Mouse (Mus musculus): Measurements from ENCODE around the gene Krr1.
A peak's percentile ranks its signal among the peaks of the same experiment; 100 is the strongest.
"Not testable (repeated sequence)": the region's sequence is repeated elsewhere in the genome, so short reads cannot be mapped to it uniquely, and the experiment has no call there.

Gene Krr1

DNA sequence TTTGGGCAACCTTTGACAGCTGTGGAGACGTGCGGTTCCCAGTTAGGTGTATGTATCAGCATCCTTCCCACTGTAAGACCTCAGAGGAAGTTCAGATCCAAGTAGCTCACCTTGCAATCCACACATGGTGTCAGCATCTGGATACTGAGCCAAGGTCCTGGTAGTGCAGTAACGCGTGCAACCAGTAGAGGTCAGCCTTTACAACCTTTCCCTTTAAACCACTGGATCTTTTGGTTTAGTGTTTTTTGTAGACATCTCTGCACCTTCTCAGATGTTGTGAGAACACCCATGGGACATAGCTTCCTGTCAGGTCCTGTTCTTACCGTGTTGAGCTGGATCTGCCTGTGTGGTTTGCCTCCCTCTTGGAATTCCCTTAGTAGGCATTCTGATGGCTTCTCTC is 5.1 kb downstream of the Krr1 start:
- DNase-seq (ENCODE audit: low read depth), result peak; percentile 47

DNA sequence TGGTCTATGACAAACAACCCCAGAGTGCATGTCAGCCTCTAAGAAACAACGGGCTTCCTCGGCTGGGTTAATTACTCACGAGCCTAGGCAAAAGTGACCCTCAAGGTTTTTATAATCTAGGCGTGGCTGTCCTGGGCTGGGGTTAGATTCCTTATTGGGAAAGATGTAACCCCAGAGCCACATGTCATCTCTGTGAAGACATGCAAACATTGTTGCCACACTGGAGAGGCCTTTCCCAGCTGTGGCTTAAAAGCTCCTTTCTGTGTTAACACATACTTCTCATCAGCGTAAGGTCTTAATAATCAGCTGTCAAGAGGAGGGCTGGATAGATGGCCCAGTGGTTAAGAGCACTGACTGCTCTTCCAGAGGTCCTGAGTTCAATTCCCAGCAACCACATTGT is 10.6 kb downstream of the Krr1 start:
- no peak for DNase-seq (ENCODE audit: low read depth)

DNA sequence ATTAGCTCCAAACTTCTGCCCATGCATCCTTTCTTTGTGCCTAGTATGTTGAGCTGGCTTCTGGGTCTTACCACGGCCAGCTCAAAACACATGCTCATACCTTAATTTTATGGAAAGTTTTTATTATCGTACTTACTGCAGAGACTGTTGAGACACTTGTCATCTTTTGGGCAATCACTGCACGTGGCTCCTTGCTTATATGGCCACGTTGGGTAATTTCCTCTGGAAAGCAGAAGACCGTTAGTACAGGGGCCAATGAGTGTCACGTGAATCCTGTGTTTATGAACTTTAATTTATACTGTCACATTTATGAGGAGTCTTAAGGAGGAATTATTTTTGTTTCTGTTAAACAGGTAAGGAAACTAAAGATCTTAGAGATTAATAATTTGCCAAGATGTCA is 14.0 kb downstream of the Krr1 start:
- no peak for DNase-seq (ENCODE audit: low read depth)

DNA sequence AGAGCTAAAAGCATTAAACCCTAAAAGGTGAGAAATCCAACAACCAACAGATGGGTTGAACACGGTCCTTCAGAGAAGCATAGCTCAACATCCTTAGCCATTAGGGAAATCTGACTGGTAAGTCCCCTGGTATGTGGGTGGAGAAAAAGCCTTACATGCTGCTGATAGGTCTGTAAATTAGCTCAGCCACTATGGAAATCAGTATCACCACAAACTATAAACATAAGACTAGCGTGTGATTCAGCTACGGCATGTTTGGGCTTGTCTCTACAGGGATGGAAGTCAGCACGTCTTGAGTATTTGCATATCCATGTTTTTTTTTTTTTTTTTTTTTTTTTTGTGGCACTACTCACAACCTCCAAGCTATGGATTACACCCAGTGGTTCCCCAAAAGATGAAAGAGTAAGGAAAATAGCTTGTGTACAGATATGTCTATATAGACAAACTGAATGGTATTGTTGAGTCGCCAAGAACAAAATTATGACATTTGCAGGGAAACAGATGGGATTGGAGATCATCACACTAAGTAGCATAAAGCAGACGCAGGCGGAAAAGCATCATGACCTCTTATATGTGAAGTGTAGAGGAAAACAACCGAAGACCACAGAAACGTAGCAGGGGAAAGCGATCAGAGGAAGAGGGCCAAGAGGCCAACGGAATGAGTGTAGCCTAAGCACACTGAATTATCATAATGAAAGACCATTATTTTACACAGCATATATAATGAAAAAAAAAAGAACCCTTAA is 23.5 kb downstream of the Krr1 start:
- DNase-seq (ENCODE audit: low read depth), result no peak

DNA sequence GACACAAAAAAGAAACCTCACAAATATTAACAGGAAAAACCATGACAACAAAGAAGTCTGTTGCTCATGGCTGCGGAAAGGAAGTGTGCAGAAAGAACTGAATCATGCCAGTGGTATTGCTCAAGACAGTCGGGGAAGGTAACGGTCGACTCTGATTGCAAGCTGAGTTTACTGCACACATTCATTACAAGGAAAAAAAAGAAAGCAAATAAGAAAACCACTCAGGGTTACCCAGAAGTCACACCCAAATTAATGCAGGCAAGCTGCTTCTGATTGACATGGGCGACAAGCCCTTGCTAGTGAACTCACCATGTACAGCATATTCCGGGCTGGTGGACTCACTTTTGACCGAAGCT is 24.1 kb downstream of the Krr1 start:
- no peak for DNase-seq (ENCODE audit: low read depth)

DNA sequence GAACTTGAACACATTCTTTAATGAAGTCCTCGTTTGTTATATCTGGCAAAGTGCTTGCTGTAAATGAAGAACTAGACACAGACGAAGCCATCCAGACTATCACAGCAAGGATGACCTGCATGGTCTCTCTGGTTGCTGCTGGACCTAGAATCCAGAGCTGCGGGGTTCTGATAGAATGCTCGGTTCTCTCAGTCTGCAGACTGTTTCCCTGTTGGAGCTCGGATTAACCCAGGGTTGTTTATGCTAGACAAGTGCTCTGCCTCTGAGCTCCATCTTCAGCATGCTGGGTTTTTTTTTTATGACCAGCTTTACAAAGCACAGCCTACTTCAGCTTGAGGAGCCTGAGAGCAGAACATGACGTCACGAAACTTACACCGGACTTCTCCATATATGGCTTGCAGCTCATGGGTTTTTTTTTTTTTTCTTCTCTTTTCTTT is 24.5 kb downstream of the Krr1 start:
- DNase-seq (ENCODE audit: low read depth), result no peak

DNA sequence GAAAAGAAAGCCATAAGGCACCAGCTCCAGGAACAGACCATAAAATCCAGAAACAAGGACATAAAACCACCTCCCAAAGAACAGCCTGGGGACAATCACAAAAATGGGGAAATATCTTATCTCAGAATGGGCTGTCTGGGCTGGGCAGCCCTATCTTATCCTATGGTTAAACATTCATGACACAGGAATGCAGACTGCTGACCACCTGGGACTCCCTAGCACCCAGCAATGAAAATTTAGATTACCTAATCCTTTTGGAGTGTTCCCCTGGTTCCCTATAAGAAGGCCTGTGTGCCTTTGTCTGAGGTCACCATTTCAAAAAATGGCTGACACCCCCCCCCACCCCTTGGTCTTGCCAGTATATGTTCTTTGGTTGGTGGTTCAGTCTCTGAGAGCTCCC is 25.2 kb downstream of the Krr1 start:
- DNase-seq (ENCODE audit: low read depth), result no peak

DNA sequence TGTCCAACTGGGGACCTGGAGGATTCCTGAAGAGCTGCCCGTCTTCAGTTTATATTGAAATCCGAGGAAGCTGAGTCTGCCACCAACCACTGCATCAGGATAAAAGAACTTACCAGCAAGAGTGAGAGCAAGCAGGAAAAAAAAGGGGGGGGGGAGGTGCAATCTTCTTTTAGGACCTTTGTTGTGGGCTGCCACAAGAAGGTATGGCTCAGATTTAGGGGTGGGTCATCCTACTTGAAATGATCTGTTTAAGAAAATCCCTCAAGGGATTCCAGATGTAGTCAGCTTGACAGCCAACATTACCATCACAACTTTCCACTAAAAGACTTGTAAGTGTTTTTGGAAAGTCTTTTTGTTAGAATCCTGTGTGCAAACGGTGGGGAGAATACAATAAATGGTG is 27.3 kb downstream of the Krr1 start:
- DNase-seq (ENCODE audit: low read depth), result no peak

DNA sequence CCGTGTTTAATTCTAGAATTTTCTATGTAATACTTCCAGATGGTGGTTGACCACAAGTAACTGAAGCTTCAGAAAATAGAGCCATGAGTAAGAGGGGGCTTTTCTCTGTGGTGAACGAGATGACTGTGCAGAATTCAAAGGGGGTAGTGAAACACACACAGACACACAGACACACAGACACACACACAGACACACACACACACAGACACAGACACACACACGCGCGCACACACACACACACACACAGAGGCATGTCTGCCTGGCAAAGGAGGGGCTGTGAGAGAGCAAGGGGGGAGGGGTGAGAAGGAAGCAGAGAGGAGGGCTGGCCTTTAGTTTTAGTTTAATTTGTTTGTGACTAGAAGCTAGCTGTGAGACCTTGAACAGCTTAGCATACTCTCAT is 28.1 kb downstream of the Krr1 start:
- no peak for DNase-seq (ENCODE audit: low read depth)

DNA sequence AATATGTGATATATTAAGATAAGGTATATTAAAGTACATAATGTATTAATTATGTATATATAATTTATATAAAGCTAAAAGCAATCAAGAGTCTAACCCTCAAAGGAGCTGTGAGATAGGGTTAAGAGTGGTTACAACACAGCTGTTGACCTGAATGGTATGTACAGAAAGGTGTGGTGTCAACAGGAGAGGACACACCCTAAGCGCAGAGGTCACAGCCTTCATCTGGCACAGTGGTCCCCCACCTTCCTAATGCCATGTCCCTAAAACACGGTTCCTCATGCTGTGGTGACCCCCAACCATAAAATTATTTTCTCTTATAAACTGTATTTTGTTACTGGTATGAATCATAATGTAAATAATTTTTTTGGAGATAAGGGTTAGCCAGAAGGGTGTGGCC is 28.9 kb downstream of the Krr1 start:
- no peak for DNase-seq (ENCODE audit: low read depth)

DNA sequence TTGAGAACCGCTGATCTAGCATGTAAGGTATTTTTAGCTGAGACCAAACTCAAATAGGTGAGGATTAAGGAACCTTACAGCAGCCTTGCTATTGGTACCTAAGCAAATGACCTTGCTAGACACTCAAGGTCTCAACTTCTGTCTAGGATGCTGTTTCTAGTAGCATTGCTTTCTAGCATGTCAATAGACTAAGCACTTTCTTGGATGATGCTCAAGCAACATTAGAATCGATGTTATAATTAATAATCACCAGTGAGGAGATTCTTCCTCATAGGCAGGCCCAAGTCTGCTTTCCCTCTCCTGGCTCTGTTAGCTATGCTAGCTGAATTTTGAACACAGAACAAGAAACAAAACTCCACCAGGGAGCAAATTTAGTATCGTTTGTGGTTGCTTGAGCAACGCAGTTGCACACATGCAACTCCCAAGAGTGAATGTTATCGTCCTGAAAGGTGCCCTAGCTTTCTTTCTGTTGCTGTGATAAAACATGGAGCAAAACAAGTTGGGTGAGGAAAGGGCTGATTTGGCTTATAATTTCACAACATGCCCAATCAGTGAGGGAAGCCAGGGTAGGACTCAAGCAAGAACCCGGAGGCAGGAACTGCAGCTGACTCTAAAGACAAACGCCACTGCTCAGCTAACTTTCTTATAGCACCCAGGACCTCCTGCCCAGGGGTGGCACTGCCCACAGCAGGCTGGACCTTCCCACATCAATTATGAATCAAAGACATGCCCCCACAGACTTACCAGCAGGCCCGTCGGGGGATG is 29.5 kb downstream of the Krr1 start:
- no peak for DNase-seq (ENCODE audit: low read depth)

DNA sequence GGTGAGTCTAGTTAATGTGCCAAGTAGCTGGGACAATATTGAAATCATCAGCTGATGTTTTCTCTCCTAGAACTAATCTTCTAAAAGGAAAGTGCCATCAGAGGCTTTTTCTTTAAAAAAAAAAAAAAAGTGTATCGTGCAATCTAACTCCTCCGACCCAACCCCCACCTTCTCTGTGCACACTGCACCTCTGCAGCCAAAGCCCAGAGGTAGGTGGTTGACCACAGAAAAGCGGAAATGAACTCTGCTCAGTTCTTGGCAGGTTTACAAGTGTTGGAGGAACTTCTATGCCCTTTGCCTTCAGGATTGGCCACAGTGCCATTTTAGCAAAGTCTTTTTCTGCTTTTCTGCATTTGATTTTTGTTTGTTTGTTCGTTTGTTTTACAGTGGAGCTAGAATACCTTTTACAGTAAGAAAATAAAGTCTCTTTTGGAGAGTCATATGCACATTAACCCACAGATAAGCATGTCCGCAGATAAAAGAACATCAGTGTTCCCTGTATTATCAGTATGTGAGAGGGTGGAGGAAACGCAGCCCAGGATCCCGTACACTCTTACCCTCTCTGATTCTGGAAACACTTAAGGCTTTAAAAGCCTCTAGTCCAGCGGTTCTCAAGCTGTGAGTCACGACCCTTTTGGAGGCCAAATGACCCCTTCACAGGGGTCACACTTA is 30.2 kb downstream of the Krr1 start, which contains the start of gene Glipr1:
Gene Glipr1, minus strand, starts transcription at position 88 of the 672 bp plus-strand sequence.
- DNase-seq (ENCODE audit: low read depth), result no peak

DNA sequence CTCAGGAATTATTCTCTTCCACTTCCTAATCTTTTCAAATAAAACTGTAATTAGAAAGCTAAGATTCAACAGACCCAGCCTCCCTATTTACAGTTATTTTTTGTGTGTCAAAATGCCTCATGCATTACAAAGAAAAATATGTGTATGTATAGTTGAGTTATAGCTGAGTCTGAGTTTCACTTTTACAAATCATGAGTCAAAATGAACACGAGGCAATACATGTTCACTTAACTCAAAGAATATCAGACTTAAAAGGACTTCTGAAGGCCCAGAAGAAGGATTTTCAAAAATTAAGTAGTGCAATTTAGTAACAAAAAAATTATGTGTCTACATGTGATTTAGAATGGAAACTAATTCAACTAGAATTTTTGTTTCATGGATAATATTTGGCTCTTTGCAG is 37.0 kb downstream of the Krr1 start:
- not testable (repeated sequence) for DNase-seq (ENCODE audit: low read depth)

DNA sequence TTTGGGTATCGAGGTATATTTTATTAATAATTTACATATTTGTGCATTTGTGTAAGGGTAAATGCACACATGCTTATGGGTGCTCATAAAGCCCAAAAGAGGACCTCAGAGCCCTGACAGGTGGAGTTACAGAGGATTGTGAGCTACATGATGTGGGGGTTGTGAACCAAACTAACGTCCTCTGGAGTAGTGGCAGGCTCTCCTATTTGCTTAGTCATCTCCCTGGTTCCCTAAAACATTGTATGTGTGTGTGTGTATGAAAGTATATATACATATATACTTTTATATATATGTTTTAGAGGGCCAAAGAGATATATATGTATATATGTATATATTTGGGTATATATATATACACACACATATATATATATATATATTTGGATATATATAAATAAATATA is 51.1 kb downstream of the Krr1 start:
- DNase-seq (ENCODE audit: low read depth), result no peak

DNA sequence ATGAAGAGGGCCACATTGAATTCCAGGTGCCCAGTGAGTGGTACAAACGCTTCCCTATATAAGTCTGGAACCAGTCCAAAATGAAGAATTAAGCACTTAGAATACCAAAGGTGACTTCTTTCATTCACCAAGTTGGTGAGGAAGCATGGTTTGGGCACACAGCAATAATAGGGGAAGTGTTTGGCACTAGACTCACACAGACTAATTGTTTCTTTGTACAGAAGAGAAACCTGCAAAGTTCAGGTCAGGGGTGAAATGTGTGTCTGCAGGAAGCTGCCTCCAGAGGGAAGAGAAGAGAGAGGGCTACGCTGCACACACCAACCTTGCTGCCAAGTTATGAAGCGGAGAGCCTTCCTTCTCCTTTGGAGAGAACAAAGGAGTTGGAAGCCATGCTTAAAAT is 56.2 kb downstream of the Krr1 start:
- not testable (repeated sequence) for DNase-seq (ENCODE audit: low read depth)

All from fibroblast of lung, adult 2 months (primary cell).